Mouse (Mus musculus): ENCODE results near the gene Gstm2. TPM values are rescaled to one million over a fixed set of nuclear protein-coding genes. Genes with fewer than 3 reads are reported as not detected.
"Not testable (repeated sequence)": the region's sequence is repeated elsewhere in the genome, so short reads cannot be mapped to it uniquely, and the experiment has no call there.

The Gstm2 gene
- polyA plus RNA-seq, 1 experiment = 344 TPM

DNA sequence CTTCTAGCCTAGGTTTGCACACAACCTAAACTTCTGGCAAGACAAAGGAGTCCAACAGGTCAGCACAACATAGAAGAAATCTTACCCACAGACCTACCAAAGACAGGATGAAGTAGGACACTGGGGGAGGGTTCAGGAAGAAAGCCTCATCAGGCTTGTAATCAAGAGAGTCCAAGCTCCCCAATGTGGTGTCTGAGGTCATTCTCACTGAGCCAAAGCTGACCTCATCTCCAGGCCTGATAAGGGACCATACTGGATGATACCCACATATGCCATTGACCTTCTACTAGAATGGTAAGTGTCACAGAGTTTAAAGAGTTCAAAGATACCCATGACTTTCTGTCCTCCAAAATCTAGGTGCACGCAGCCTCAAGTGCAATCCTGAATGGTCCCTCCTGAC is 12.0 kb downstream of the Gstm2 start:
- H3K27me3 ChIP-seq (ENCODE audit: control insufficient read depth, insufficient read depth, low read length) = no peaks in the 10 kb centered on the region

DNA sequence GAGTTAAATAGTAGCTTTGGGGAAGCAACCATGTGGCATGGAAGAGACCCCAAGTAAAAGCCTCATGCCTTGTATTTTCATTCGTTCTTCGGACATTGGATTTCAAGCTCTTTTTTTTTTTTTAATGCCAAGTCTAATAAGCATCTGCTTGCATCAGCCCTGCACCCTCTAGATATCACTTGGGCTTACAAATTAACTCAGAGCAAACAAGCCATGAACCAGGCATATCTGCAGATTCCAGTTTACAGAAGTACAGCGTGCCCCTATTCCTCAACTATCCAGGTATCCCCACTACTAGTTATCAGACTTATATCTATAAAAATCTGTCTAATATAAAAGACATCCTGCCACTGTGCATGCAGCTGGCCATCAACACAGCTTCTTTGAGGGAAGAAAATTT is 14.2 kb downstream of the Gstm2 start:
- no peaks in the 10 kb centered on the region for H3K27me3 ChIP-seq (ENCODE audit: control insufficient read depth, insufficient read depth, low read length)
- no peak overlapping the region for H3K27ac ChIP-seq (ENCODE audit: control insufficient read depth, insufficient read depth, low read depth, low read length)
- no peaks in the 10 kb centered on the region for H3K4me1 ChIP-seq (ENCODE audit: control insufficient read depth, insufficient read depth, low read length)
- no peak overlapping the region for H3K4me3 ChIP-seq (ENCODE audit: control insufficient read depth, low read depth, low read length)
- TF ChIP-seq CTCF (IDR thresholded peaks at IDR 0.05; ENCODE audit: control insufficient read depth, insufficient read depth, insufficient replicate concordance, low read depth, low read length) (no peak), POLR2A (IDR thresholded peaks at IDR 0.05; ENCODE audit: control insufficient read depth, low read depth, low read length) (no peak)
- H3K36me3 ChIP-seq (ENCODE audit: control insufficient read depth, insufficient read depth, low read length) = no peaks in the 10 kb centered on the region

More for the DNA sequence above, 12.0 kb downstream of the Gstm2 start:
- Histone ChIP-seq H3K4me1 (ENCODE audit: control insufficient read depth, insufficient read depth, low read length) (no peaks in the 10 kb centered on the region), H3K36me3 (ENCODE audit: control insufficient read depth, insufficient read depth, low read length) (no peaks in the 10 kb centered on the region), H3K4me3 (ENCODE audit: control insufficient read depth, low read depth, low read length) (no peak overlapping the region), H3K27ac (ENCODE audit: control insufficient read depth, insufficient read depth, low read depth, low read length) (no peak overlapping the region)
- TF ChIP-seq POLR2A (IDR thresholded peaks at IDR 0.05; ENCODE audit: control insufficient read depth, low read depth, low read length) (no peak), CTCF (IDR thresholded peaks at IDR 0.05; ENCODE audit: control insufficient read depth, insufficient read depth, insufficient replicate concordance, low read depth, low read length) (no peak)

DNA sequence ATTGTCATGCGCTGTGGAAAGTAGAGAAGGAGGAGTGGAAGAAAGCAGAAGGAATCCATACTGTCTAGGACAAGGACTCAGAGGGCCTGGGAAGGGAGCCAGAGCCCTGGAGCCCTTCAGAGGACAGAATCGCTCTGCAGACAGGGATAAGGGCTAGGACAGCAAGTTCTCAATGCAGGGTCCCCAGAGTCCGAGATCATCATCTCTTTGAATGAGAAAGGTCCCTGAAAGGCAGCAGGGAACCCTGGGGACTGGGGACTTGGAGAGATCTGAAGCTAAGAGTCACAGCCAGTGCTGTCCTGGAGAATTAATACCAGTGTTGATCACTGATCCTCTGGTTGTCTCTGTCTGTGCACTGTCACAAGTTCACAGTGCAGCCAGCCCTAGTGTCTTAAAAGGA is 15.2 kb downstream of the Gstm2 start:
- not testable (repeated sequence) for H3K36me3 ChIP-seq (ENCODE audit: control insufficient read depth, insufficient read depth, low read length); H3K4me3 ChIP-seq (ENCODE audit: control insufficient read depth, low read depth, low read length); H3K4me1 ChIP-seq (ENCODE audit: control insufficient read depth, insufficient read depth, low read length); H3K27ac ChIP-seq (ENCODE audit: control insufficient read depth, insufficient read depth, low read depth, low read length); H3K27me3 ChIP-seq (ENCODE audit: control insufficient read depth, insufficient read depth, low read length)

DNA sequence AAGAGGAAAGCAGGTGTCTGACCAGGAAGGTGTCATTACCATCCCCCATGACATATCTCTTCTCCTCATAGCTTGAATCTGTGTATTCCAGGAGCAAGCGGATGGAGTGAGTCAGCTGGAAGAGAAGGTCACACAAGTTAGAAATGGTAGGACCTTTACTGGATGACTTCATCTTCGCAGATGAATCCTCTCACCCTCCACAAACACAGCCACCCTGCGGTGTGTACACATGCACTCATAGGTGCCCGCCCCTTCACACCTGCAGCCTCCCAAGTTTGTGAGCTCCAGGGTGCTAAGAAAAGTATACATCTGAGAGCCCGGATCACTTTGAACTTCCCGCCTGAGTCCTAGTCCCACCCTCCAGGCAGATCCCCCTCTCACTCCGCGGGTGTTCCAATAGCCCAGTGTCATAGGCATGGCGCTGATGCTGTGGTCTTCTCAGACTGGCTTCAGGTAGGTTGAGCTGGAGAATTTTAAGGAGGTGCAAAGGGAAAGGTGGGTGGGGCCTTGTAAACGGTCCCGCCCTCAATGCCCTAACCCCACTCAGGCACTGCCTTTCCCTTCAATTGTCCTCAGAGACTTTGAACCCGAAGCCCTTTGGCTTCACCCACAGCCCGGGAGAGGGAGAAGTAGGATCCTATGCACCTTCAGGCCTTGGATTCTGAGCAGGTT is 17.4 kb downstream of the Gstm2 start, which contains the start of gene Gstm3:
Gene Gstm3, minus strand, starts transcription at position 560 of the 672 bp plus-strand sequence.
- Histone ChIP-seq H3K36me3 (ENCODE audit: control insufficient read depth, insufficient read depth, low read length) (no peaks in the 10 kb centered on the region), H3K4me1 (ENCODE audit: control insufficient read depth, insufficient read depth, low read length) (no peaks in the 10 kb centered on the region; the same call in 1 of the 2 replicates), H3K4me3 (ENCODE audit: control insufficient read depth, low read depth, low read length) (no peak within 1 kb of the TSS), H3K27ac (ENCODE audit: control insufficient read depth, insufficient read depth, low read depth, low read length) (no peak within 1 kb of the TSS), H3K27me3 (ENCODE audit: control insufficient read depth, insufficient read depth, low read length) (no peaks in the 10 kb centered on the region)
- no peak for TF ChIP-seq CTCF (IDR thresholded peaks at IDR 0.05; ENCODE audit: control insufficient read depth, insufficient read depth, insufficient replicate concordance, low read depth, low read length)
- no peak for TF ChIP-seq POLR2A (IDR thresholded peaks at IDR 0.05; ENCODE audit: control insufficient read depth, low read depth, low read length)

DNA sequence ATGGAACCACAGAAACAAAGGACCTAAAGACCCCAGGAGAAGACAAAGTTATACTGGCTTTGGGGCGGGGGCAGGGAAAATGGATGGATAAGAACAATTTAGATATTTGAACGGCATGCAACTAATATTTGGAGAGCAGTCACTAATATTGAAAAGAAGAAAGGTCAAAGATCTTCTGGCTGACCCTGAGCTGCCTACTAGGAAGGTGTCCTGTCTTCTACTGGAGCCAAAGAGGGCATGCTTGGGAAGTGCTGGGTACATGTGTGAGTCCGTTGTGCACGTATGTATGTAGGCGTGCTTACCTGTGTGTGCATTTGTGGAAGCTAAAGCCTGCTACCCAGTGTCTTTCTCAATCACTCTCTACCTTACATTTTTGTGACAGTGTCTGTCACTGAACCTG is 19.6 kb downstream of the Gstm2 start:
- H3K36me3 ChIP-seq (ENCODE audit: control insufficient read depth, insufficient read depth, low read length) = no peaks in the 10 kb centered on the region
- H3K4me3 ChIP-seq (ENCODE audit: control insufficient read depth, low read depth, low read length) = no peak overlapping the region
- no peaks in the 10 kb centered on the region; the same call in 1 of the 2 replicates for H3K4me1 ChIP-seq (ENCODE audit: control insufficient read depth, insufficient read depth, low read length)
- H3K27me3 ChIP-seq (ENCODE audit: control insufficient read depth, insufficient read depth, low read length) = no peaks in the 10 kb centered on the region
- no peak overlapping the region for H3K27ac ChIP-seq (ENCODE audit: control insufficient read depth, insufficient read depth, low read depth, low read length)
- no peak for TF ChIP-seq CTCF (IDR thresholded peaks at IDR 0.05; ENCODE audit: control insufficient read depth, insufficient read depth, insufficient replicate concordance, low read depth, low read length)
- TF ChIP-seq POLR2A (IDR thresholded peaks at IDR 0.05; ENCODE audit: control insufficient read depth, low read depth, low read length) = no peak

DNA sequence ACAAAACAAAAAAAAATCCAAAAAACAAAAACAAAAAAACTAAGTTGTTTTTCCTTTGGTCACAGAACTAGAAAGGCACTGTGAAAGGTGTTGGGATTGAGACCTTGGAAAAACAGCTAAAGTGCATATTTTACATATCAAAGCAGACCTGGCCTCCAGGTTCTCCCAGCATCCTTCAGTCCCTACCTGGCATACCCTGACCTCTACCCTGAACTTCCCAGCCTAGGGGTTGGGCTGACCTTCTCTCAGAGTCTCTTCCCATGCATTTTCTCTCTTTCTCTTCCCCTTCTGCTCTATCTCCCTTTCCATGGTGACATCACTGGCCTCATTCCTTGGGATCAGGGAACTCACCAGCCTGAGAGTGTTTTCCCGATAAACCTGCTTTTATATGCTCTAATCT is 20.7 kb downstream of the Gstm2 start:
- Histone ChIP-seq H3K36me3 (ENCODE audit: control insufficient read depth, insufficient read depth, low read length) (no peaks in the 10 kb centered on the region), H3K4me1 (ENCODE audit: control insufficient read depth, insufficient read depth, low read length) (no peaks in the 10 kb centered on the region; the same call in 1 of the 2 replicates), H3K4me3 (ENCODE audit: control insufficient read depth, low read depth, low read length) (no peak overlapping the region), H3K27me3 (ENCODE audit: control insufficient read depth, insufficient read depth, low read length) (no peaks in the 10 kb centered on the region), H3K27ac (ENCODE audit: control insufficient read depth, insufficient read depth, low read depth, low read length) (no peak overlapping the region)
- no peak for TF ChIP-seq POLR2A (IDR thresholded peaks at IDR 0.05; ENCODE audit: control insufficient read depth, low read depth, low read length)
- TF ChIP-seq CTCF (IDR thresholded peaks at IDR 0.05; ENCODE audit: control insufficient read depth, insufficient read depth, insufficient replicate concordance, low read depth, low read length) = no peak

DNA sequence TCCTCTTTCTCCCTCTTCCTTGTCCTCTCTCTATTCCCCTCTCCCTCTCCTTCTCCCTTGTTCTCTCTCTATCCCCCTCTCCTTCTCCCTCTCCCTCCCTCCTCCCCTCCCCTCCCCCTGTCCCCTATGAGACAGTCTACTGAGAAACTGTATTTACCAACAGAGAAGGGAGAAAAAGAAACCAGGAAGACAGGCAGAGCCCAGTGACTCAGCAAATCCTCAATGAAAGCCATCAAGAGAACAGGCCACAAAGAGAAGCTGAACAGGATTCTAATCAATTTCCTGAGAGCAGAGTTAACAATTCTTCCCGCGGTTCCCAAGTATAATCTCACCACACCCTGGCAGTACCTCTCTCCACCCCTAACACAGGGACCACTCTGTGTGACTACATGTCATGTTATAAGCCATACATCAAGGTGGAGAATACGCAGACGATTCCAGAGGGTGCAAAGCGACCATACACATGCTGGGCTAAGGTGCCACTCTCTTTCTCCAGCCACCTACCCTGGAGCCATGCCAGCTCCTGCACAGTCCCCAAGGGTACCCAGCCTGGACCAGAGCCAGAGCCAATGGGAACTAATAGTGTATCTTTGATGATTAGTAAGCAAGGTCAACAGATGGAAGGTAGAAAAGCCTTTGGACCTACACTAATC is 21.5 kb downstream of the Gstm2 start:
- Histone ChIP-seq H3K27ac (ENCODE audit: control insufficient read depth, insufficient read depth, low read depth, low read length) (no peak overlapping the region), H3K4me1 (ENCODE audit: control insufficient read depth, insufficient read depth, low read length) (no peaks in the 10 kb centered on the region; the same call in 1 of the 2 replicates)
- TF ChIP-seq CTCF (IDR thresholded peaks at IDR 0.05; ENCODE audit: control insufficient read depth, insufficient read depth, insufficient replicate concordance, low read depth, low read length) (no peak), POLR2A (IDR thresholded peaks at IDR 0.05; ENCODE audit: control insufficient read depth, low read depth, low read length) (no peak)

More for the DNA sequence above, 21.5 kb downstream of the Gstm2 start:
- no peak overlapping the region for H3K4me3 ChIP-seq (ENCODE audit: control insufficient read depth, low read depth, low read length)
- H3K36me3 ChIP-seq (ENCODE audit: control insufficient read depth, insufficient read depth, low read length) = no peaks in the 10 kb centered on the region
- H3K27me3 ChIP-seq (ENCODE audit: control insufficient read depth, insufficient read depth, low read length) = no peaks in the 10 kb centered on the region
